Mouse (Mus musculus) megakaryocyte-erythroid progenitor cell, adult 5-6 weeks (primary cell): Measurements from ENCODE around the gene Nrbf2. TPM values are rescaled to one million over a fixed set of nuclear protein-coding genes. Genes with fewer than 3 reads are reported as not detected.

Experiments used
- ATAC-seq: replicated peaks from 2 replicates; pipeline ENCODE4 v1.8.0; 2016; ENCODE audit warnings: mild to moderate bottlenecking, inconsistent platforms; ENCODE audit not compliant: severe bottlenecking, poor library complexity, low FRiP score, low TSS enrichment
- total RNA-seq, 2 experiments: library from RNA; stranded (forward) in 1 of 2; stranded (reverse) in 1 of 2; fragments of 200-1000, 215-1000 nt in 1 of 2; fragments of >200 nt in 1 of 2; fragmentation: Nextera tagmentation in 1 of 2; gene quantifications; 2 replicates each; pipeline ENCODE4 v1.2.3; 2014 to 2017

The Nrbf2 gene
- total RNA-seq, 2 experiments from 2014 or later: 24.0 to 26.4 TPM

DNA sequence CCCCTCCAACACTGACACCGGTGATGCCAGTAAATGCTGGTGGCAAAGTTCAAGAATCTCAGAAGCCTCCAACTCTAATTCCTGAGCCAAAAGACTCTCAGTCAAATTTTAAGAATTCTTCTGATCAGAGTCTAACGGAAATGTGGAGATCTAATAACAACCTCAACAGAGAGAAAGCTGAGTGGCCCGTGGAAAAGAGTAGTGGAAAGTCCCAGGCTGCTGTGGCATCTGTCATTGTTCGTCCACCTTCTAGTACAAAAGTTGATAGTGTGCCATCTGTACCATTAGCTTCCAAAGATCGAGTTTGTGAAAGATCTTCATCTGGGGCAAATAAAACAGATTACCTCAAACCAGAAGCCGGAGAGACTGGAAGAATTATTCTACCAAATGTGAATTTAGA is 59.6 kb downstream of the Nrbf2 start:
- no peak for ATAC-seq

DNA sequence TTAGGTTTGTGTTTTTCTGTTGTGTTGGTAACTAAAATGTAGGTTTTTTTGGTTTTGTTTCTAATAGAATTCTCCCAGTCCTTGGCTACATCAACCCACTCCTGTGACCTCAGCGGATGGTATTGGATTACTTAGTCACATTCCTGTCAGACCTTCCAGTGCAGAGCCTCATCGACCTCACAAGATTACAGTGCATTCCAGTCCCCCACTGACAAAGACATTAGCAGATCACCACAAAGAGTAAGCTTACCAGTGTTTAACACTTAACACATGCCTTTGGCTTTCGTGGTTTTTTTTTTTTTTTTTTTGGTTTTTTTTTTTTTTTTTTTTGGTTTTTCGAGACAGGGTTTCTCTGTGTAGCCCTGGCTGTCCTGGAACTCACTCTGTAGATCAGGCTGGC is 61.2 kb downstream of the Nrbf2 start:
- no peak for ATAC-seq

DNA sequence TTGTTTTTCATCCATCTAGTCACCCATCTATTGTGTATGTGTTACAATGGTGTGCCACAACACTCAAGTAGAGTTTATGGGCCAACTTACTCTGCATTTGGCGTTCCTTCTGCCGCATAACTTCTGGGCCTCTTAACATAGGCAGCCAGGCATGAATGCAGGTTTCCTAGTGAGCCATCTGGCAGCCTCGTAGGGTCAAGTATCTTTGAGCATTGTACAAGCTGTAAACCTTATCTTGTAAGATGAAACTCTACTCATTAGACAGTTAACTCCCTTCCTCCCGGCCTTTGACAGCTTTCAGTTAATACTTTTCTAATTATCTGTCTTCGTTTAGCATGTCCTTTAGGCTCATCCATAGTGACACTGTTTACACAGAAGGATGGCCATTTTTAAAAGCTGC is 63.8 kb downstream of the Nrbf2 start:
- ATAC-seq: peak; percentile 56; the same call in 1 of the 2 replicates

DNA sequence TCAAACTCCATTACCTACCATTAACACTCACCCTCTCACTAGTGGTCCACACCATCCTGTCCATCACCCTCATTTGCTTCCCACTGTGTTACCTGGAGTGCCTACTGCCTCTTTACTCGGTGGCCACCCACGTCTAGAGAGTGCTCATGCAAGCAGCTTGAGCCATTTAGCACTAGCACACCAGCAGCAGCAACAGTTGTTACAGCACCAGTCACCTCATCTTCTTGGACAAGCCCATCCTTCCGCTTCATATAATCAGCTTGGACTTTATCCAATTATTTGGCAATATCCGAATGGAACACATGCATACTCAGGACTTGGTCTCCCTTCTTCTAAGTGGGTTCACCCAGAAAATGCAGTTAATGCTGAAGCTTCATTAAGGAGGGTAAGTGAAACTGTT is 64.9 kb downstream of the Nrbf2 start:
- ATAC-seq: no peak

DNA sequence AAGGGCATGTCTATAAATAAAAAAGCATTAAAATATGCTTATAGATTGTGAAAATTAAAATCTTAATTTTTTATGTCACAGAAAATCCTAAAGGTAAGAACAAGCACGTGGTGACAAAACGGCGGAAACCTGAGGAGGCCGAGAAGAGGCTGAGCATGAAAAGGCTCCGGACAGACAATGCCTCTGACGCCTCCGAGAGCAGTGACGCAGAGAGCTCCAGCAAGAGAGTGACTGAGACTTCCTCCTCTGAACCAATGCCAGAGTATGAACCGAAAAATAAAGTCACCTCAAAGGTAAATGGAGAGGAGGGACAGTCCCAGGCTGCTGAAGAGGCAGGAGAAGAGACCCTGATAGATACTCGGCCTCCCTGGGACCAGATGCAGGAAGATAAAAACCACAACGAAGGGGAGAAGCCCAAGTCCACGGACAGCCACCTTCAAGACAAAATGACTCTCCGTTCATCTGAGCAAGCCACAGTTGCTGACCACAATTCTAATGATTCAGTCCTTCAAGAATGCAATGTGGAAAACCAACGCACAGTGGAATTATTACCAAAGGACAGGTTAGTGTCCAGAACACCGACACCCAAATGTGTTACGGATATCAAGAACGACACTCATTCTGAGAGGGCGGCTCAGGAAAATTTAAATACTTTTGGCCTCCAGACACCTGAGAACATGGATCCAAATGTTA is 66.1 kb downstream of the Nrbf2 start:
- ATAC-seq: no peak

DNA sequence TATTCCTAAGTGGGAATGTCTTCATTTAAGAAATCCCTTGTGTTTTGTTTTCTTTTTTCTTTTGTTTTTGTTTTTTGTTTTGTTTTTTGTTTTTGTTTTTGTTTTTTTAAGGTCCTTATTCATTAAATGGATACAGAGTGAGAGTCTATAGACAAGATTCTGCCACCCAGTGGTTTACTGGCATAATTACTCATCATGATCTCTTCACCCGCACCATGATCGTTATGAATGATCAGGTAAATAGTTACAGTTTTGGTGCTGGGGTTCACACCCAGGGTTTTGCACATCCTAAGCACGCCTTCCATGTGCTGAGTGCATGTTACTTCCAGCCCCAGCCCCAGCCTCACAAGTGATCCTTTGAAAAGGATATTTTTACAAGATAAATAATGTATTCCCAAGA is 68.2 kb downstream of the Nrbf2 start:
- ATAC-seq: no peak

Other genes with a start within 250 kb of the Nrbf2 start
- gene Jmjd1c, start 189.2 kb downstream of the Nrbf2 start, total RNA-seq (2014; fragmentation: Nextera tagmentation): 163 and 165 TPM in 2 replicates
- 109 and 163 TPM in 2 replicates for gene Jmjd1c, start 189.2 kb downstream of the Nrbf2 start, total RNA-seq (2017)
- gene Reep3, start 188.4 kb downstream of the Nrbf2 start, total RNA-seq (2014; fragmentation: Nextera tagmentation): 6.8 and 9.1 TPM in 2 replicates
- gene Reep3, start 188.4 kb downstream of the Nrbf2 start, total RNA-seq (2017): 3.6 and 6.3 TPM in 2 replicates